Comparison of ENCODE assay signal across 8 mouse cellular contexts in the genomic region with DNA sequence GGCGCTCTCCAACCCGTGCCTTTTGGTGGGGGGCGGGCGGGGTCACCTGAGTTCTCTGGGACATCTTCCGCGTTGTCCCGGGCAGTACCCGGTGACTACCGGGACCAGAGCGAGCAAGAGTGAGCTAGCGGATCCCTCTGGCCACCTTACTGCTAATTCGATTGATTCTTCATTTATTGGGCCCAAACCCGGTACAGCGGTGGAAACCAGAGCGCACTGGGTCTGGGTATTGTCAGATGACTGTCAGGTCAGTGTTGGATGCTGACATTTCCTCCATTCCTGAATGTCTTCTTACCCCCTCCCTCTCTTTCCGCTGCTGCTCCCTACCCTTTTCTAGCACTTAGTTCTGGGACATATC. TPM values are rescaled to one million over a fixed set of nuclear protein-coding genes. Genes with fewer than 3 reads are reported as not detected.
A peak's percentile ranks its signal among the peaks of the same experiment; 100 is the strongest.
DNase-seq lines count a peak whose midpoint lies in the region; ATAC-seq and TF ChIP-seq lines count a peak whose summit lies in the region.

No protein-coding gene starts in this region.

- DNase-seq in heart, adult 11 months, result no peak
- peak; percentile 4 for DNase-seq in NIH3T3 (ENCODE audit: low read depth)
- DNase-seq in forelimb bud, embryonic 11.5 days (ENCODE audit: low read depth, low spot score), result peak; percentile 17
- DNase-seq in liver, postnatal 0 days, result no peak
- DNase-seq in left cerebral cortex, adult 8-10 months (ENCODE audit: low spot score in 2 of 2), result no peak
- no peak for DNase-seq in frontal cortex, postnatal 10 days (ENCODE audit: low spot score in 2 of 2)

- peak overlapping the region in 1 of 2 experiments; percentile 64; a peak in 2 of 4 replicates for H3K27ac ChIP-seq in heart, embryonic 14.5 days (replicated peaks in 1 of 2; ENCODE audit: control insufficient read depth in 1 of 2, insufficient read depth in 1 of 2, low read depth in 2 of 2, low read length in 2 of 2)
- H3K27ac ChIP-seq in liver, postnatal 0 days (ENCODE audit: low read depth), result no peak overlapping the region

- peak overlapping the region; percentile 100 for H3K4me2 ChIP-seq in heart, embryonic 14.5 days (ENCODE audit: low read length)
- H3K4me2 ChIP-seq in liver, postnatal 0 days (ENCODE audit: low read depth, low read length), result peak overlapping the region; percentile 83

- no peak for TF ChIP-seq EP300 in liver, postnatal 0 days (IDR thresholded peaks at IDR 0.05; ENCODE audit: low read depth)

- peak overlapping the region; percentile 52 to 74 for H3K4me3 ChIP-seq in heart, embryonic 14.5 days (ENCODE audit: control insufficient read depth in 1 of 2, insufficient read depth in 1 of 2, low read depth in 1 of 2, low read length in 2 of 2)
- peak overlapping the region; percentile 61 for H3K4me3 ChIP-seq in liver, postnatal 0 days (ENCODE audit: low read depth, low read length)

- WGBS in heart, embryonic 14.5 days, result under 1% methylated on average over 16 of the region's 16 CpGs
- WGBS in liver, postnatal 0 days (ENCODE audit: insufficient replicate concordance), result 1% methylated on average over 16 of the region's 16 CpGs

- H3K36me3 ChIP-seq in heart, embryonic 14.5 days (ENCODE audit: control insufficient read depth, insufficient read depth, low read length), result no peaks in the 10 kb centered on the region
- H3K36me3 ChIP-seq in liver, postnatal 0 days (replicated peaks; ENCODE audit: insufficient read depth, low read length), result no peaks in the 10 kb centered on the region

- peaks cover 0 to 9% of the 10 kb centered on the region in 2 experiments; a peak in 1 of 4 replicates for H3K4me1 ChIP-seq in heart, embryonic 14.5 days (ENCODE audit: control insufficient read depth in 2 of 2, insufficient read depth in 2 of 2, low read length in 2 of 2)
- peaks cover 12% of the 10 kb centered on the region for H3K4me1 ChIP-seq in liver, postnatal 0 days (ENCODE audit: insufficient read depth)

- peaks cover 45% of the 10 kb centered on the region for H3K27me3 ChIP-seq in heart, embryonic 14.5 days (ENCODE audit: control insufficient read depth, insufficient read depth, low read length)
- H3K27me3 ChIP-seq in liver, postnatal 0 days (ENCODE audit: insufficient read depth, low read length), result peaks cover 70% of the 10 kb centered on the region

- peak overlapping the region; percentile 74 for H3K9ac ChIP-seq in heart, embryonic 14.5 days (ENCODE audit: low read length)
- H3K9ac ChIP-seq in liver, postnatal 0 days (replicated peaks), result no peak overlapping the region

- TF ChIP-seq CTCF in liver, postnatal 0 days (IDR thresholded peaks at IDR 0.05; ENCODE audit: low read depth), result no peak

- no peak for ATAC-seq in heart, embryonic 14.5 days (ENCODE audit: insufficient number of reproducible peaks, insufficient read depth, low FRiP score, low read depth)
- ATAC-seq in liver, postnatal 0 days, result no peak
- no peak; the same call in 1 of the 2 replicates for ATAC-seq in cerebellum, adult (ENCODE audit: insufficient number of reproducible peaks, low FRiP score, low TSS enrichment)

- no peaks in the 10 kb centered on the region for H3K9me3 ChIP-seq in heart, embryonic 14.5 days (ENCODE audit: control insufficient read depth, low read length)
- H3K9me3 ChIP-seq in liver, postnatal 0 days (ENCODE audit: low read length), result no peaks in the 10 kb centered on the region

RNA-seq across cellular contexts. Expression of a gene that starts 0.7 kb away (rescaled TPM):
- polyA plus RNA-seq in heart, embryonic 14.5 days (2014; fragmentation: Nextera tagmentation; extraction: Ambion mirVana), result 1.7 and 2.7 TPM in 2 replicates
- polyA plus RNA-seq in liver, postnatal 0 days (2015; fragmentation: Nextera tagmentation; extraction: Ambion mirVana), result 0.60 and 0.76 TPM in 2 replicates
- total RNA-seq in left cerebral cortex, adult 8-10 months (2022), result 10 to 100 TPM; 43.1 to 48.9 (median 45.9) TPM

Comparison
In these comparisons a context has a peak if more than half of its experiments do, and no peak if none do; other contexts are left out.
1. DNase-seq: peak in NIH3T3 (single experiment) and forelimb bud, embryonic 11.5 days (single experiment); none in heart, adult 11 months (single experiment), liver, postnatal 0 days (single experiment), left cerebral cortex, adult 8-10 months (0 of 2) and frontal cortex, postnatal 10 days (0 of 2).